Mouse (Mus musculus) layer of hippocampus, adult 8-10 months (tissue): ENCODE results near the gene Map7d2. TPM values are rescaled to one million over a fixed set of nuclear protein-coding genes. Genes with fewer than 3 reads are reported as not detected.
A peak's percentile ranks its signal among the peaks of the same experiment; 100 is the strongest.
"Not testable (repeated sequence)": the region's sequence is repeated elsewhere in the genome, so short reads cannot be mapped to it uniquely, and the experiment has no call there.

Experiments used
- DNase-seq, 2 experiments: peaks; one replicate each; pipeline ENCODE4 v3.0.0; 2022; ENCODE audit warnings: low spot score in 2 of 2
- total RNA-seq, 4 experiments: library from RNA; stranded (reverse); gene quantifications; 2 replicates each; pipeline ENCODE4 v1.2.4; 2022

Gene Map7d2
- 100 to 1,000 TPM in 2 of 4 experiments, 10 to 100 TPM in 2; 94.1 to 114 (median 105) TPM for total RNA-seq

- peak; percentile 20 to 45 for DNase-seq
Observed at GRCm38 (mm10) chrX:159414130-159414828, at the start of gene Map7d2. Gene Map7d2, plus strand, starts transcription at chrX:159414572.

- peak; percentile 21 to 46 for DNase-seq
Observed at GRCm38 (mm10) chrX:159371831-159372752, 42.3 kb upstream of the Map7d2 start, which contains the start of gene Eif1ax. Gene Eif1ax, plus strand, starts transcription at chrX:159372178.

- peak in 1 of 2 experiments; percentile 4 for DNase-seq
Observed at GRCm38 (mm10) chrX:159372753-159373144, 41.6 kb upstream of the Map7d2 start.

GRCm38 (mm10) chrX:159387105-159387504, 27.3 kb upstream of the Map7d2 start:
- DNase-seq = no peak

- no peak for DNase-seq
Observed at GRCm38 (mm10) chrX:159388953-159389352, 25.4 kb upstream of the Map7d2 start.

- no peak for DNase-seq
Observed at GRCm38 (mm10) chrX:159390347-159390962, 23.9 kb upstream of the Map7d2 start.

DNA sequence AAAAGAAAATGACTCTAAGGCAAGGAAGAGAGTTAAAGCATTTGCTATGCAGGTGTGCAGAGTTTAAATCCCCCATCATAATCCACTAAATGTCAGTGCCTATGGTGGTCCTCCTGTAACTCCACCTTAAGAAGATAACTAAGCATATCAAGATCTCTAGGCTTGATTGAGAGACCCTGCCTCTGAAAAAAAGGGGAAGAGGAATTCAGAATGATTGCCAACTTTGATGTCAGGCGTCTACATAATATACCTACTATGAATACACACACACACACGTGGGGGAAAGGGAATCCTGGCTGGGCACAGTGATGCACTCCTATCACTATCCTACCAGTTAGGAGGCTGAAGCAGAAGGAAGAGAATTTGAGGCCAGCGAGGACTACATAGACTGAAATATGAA, 23.1 kb upstream of the Map7d2 start:
- no peak for DNase-seq

DNA sequence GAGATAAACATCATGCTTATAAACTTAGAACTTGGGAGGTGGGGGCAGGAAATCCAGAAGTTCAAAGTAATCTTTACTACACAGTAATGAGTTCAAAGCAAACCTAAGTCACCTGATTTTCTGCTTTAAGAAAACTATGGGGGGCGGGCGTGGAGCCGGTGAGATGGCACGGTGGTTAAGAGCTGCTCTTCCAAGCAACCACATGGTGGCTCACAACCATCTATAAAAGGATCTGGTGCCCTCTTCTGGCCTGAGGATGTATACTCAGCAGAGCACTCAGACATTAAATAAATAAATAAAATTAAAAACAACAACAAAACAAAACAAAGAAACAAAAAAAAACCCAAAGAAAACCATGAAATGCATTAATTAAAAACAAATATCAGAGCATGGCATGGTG, 5.1 kb upstream of the Map7d2 start:
- DNase-seq = peak in 1 of 2 experiments; percentile 6

GRCm38 (mm10) chrX:159414829-159415673, 679 bp downstream of the Map7d2 start:
- peak in 1 of 2 experiments; percentile 12 for DNase-seq

DNA sequence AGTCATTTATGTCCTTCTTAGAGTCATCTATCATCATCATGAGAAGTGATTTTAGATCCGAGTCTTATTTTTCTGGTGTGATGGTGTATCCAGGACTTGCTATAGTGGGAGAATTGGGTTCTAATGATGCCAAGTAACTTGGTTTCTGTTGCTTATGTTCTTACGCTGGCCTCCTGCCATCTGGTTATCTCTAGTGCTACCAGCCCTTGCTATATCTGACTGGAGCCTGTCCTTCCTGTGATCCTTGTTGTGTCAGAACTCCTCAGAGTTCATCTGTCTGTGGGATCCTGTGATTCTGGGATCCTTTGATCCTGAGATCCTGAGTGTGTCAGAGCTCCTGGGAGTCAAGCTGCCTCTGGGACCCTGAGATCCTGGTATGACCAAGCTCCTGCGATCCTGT, 16.1 kb downstream of the Map7d2 start:
- DNase-seq = not testable (repeated sequence)

- DNase-seq = peak in 1 of 2 experiments; percentile 6
Observed at GRCm38 (mm10) chrX:159442128-159442527, 27.8 kb downstream of the Map7d2 start.

DNA sequence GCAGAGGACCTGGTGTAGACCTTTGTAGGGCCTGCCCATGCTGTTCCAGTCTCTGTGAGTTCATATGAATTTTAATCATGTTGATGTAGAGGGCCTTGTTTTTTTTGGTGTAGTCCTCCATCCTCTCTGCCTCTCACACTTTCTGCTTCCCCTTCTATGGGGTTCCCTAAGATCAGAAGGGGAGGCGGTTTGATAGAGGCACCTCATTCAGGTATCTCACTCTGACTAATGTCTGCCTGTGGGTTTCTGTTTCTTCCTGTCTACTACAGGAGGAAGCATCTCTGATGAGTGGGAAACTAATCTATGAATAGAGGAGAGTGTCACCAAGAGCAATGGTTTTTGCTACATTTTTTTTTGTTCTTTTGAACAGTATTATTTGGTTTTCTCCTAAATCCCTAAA, 32.8 kb downstream of the Map7d2 start:
- no peak for DNase-seq

GRCm38 (mm10) chrX:159459006-159459654, 44.8 kb downstream of the Map7d2 start:
- DNase-seq = peak in 1 of 2 experiments; percentile 5

DNA sequence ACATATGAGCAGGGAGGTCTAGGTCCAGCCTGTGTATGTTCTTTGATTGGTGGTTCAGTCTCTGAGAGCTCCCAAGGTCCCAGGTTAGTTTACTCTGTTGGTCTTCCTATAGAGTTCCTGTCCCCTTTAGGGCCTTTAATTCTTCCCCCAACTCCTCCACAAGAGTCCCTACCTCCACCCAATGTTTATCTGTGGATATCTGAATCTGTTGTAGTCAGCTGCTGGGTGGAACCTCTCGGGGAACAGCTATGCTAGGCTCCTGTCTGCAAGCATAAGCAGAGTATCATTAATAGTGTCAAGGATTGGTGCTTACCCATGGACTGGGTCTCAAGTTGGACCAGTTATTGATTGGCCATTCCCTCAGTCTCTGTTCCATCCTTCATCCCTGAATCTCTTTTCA, 60.4 kb downstream of the Map7d2 start:
- DNase-seq = no peak

DNA sequence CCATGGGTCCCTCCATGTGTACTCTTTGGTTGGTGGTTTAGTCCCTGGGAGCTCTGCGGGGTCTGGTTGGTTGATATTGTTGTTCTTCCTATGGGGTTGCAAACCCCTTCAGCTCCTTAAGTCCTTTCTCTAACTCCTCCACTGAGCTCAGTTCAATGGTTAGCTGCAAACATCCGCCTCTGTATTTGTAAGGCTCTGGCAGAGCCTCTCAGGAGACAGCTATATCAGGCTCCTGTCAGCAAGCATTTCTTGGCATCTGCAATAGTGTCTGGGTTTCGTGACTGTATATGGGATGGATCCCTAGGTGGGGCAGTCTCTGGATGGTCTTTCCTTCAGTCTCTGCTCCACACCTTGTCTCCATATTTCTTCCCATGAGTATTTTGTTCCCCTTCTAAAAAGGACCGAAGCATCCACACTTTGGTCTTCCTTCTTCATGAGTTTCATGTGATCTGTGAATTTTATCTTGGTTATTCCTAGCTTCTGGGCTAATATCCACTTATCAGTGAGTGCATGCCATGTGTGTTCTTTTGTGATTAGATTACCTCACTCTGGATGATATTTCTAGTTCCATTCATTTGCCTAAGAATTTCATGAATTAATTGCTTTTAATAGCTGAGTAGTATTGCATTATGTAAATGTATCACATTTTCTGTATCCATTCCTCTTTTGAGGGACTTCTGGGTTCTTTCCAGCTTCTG, 64.0 kb downstream of the Map7d2 start:
- not testable (repeated sequence) for DNase-seq

DNA sequence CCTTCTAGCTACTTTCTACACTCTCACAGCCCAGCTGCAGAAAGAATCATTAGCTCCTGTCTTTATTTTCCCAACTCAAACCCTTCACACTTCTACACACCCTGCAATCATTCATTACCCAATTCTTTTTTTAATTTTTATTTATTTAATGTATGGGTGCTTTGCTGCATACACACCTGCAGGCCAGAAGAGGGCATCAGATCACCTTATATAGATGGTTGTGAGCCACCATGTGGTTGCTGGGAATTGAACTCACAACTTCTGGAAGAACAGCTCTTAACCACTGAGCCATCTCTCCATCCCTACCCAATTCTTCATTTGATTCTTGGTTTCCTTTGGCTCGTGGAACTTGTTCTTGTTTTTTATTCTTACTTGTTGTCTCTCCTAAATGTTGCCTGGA, 69.9 kb downstream of the Map7d2 start:
- DNase-seq = no peak

DNA sequence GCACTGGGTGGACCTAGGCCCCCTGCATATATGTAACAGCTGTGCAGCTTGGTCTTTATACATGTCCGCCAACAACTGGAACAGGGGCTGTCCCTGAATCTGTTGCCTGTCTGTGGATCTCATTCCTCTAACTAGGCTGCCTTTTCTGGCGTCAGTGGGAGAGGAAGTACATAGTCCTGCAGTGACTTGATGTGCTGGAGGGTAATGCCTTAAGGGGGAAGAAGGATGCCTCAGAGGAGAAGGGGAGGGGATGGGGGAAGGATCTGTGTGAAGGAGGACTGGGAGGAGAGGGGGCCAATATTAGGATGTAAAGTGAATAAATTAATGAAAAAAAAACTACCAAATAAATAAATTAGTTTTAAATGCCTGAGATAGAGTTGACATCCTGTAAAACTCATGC, 88.8 kb downstream of the Map7d2 start:
- DNase-seq = no peak

GRCm38 (mm10) chrX:159508331-159509036, 94.1 kb downstream of the Map7d2 start:
- DNase-seq = no peak

GRCm38 (mm10) chrX:159509042-159509441, 94.7 kb downstream of the Map7d2 start:
- no peak for DNase-seq
